Mouse (Mus musculus) left cerebral cortex, postnatal 25 days (tissue): ENCODE measurements around the gene Xlr3a. TPM values are rescaled to one million over a fixed set of nuclear protein-coding genes. Genes with fewer than 3 reads are reported as not detected.
"Not testable (repeated sequence)": the region's sequence is repeated elsewhere in the genome, so short reads cannot be mapped to it uniquely, and the experiment has no call there.

ENCODE experiments used
- DNase-seq, 2 experiments: peaks; one replicate each; pipeline ENCODE4 v3.0.0; 2022; ENCODE audit warnings: low spot score in 2 of 2, mixed read lengths in 1 of 2
- intact Hi-C: fragments of 180-260 bp; cut with DNase I; formaldehyde crosslinking; loops from one replicate; pipeline ENCODE4 v1.15.1; 2025
- total RNA-seq, 2 experiments: library from RNA; stranded (reverse); gene quantifications; 2 replicates each; pipeline ENCODE4 v1.2.3; 2021

Xlr3a gene
- 1 to 10 TPM; 2.0 to 3.0 TPM for total RNA-seq

DNA sequence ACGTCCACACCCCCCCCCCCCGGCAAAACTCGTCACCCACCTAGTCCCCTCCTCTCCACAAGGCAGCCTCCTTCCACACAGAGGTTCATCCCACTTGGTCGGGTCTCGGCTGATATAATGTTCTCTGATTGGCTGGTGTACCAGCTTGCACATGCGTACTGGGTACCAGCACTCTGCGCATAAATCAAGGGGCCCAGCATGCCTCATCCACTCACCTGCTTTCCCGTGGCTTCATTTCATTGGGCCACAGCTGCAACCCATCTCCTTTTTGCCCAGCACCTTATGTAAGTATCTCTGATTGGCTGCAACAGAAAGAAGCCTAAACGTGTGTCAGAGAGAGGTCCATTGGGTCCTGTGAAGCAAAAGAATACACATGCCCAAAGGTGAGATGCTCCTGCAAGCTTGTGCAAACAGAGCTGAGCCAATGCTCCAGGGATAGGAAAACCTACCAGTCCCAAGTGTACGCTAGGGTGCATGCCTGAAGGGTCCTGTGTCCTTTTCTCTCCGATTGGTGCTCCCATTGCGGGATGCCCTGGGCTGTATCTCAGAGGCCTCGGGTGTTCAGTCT is at the start of gene Xlr3a:
Gene Xlr3a, minus strand, starts transcription at position 155 of the 568 bp plus-strand sequence.
- peak in 1 of 2 experiments; percentile 22 for DNase-seq
- intact Hi-C loops = not testable (repeated sequence)

DNA sequence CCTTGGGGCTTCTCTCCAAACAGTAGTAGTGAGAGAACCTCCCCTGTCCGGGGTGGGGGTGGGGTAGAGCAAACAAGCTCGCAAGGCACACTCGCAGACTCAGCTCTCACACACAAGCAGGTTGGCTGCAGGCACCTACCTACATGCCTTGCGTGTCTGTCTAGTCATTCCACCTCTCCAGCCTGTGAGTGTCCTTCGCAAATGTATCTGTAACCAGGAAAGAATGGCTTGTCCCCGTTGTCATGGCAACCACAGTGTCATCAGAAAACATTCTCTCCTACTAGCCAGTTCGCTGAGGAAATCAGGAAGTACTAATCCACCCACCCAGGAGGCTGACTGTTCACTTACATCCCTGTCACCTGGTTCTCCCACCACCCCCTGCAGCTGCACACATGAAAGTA is 46.3 kb upstream of the Xlr3a start:
- DNase-seq, intact Hi-C loops: not testable (repeated sequence)

DNA sequence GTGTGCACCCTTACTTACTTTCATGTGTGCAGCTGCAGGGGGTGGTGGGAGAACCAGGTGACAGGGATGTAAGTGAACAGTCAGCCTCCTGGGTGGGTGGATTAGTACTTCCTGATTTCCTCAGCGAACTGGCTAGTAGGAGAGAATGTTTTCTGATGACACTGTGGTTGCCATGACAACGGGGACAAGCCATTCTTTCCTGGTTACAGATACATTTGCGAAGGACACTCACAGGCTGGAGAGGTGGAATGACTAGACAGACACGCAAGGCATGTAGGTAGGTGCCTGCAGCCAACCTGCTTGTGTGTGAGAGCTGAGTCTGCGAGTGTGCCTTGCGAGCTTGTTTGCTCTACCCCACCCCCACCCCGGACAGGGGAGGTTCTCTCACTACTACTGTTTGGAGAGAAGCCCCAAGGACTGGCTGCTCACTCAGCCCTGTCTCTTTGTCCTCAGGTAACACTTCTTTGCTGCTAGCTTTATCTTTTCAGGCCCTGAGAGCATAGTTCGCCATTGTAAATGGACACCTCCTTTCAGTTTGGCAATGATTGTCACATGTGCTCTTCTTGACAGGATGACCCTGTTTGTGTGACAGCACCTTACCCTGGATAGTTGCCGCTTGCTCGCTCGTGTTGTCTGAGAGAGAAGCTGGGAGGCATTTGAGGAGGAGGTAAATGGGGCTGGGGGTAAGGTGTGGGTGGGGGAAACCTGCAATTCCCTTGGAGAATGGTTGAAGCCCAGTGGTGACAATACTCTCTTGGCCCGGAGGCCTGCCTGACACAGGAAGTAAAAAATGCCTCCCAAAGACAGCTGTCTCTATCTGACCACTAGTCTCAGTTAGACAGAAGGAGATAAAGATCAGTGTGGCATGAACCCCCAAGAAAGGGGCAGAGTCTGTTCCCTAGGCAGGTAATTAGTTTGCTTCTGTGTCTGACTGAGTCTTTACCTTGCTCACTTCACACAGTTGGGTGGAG is 26.2 kb upstream of the Xlr3a start:
- intact Hi-C loops, DNase-seq: not testable (repeated sequence)

DNA sequence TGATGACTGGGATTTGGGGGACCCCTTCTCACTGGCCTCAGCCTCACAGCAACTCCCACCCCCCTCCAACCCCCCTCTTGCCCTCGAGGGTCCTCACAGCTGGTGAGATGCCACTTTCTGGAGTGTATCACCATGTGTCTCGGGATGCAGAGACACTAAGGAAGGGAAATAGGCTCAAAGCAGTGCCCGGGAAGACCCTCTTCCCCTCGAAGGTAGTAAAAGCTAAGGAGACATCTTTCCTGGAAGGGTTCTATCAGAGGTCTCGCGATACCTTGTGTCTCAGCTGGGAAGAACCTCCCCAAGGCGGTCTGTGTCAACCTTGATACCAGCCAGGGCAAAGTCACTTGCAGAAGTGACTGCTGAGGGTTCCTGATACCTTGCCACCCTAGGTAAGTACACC is 19.9 kb upstream of the Xlr3a start, which contains the start of gene Gm14685:
Gene Gm14685, plus strand, starts transcription at position 301 of the 400 bp plus-strand sequence.
- intact Hi-C loops, DNase-seq: not testable (repeated sequence)

DNA sequence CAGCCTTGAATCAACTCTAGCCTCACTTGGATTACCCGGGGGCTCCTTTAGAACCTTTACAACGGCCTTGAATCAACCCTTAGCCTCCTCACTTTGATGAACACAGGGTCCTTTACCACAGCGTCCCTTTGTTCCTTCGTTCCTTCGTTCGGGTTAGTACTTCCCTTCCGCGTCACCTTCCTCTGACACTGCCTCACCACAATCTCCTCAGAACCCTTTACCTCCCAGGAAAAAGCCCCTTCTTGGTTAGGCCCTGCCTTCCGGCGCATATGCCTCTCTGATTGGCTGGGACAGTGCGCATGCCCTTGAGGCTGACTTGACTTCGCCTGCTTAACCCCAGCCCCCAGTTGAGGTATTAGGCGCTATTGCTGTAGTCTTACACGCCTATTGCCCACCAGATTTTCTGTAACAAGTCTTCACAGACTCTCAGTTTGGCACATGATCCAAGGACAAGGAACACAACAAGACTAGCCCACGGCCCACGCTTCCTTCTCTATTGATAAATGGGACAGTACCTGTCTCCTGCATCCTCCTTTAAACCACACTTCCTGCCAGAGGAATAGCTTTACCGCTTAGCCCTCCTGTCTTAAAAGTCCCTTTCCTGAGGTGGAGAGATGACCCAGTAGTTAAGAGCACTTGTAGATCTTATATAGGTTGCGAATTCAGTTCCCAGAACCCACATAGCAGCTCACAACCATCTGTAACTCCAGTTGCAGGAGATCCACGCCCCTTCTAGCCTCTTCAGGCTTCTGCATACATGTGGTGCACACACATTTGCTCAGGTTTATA is 14.4 kb downstream of the Xlr3a start, which contains the start of gene Xlr4a:
Gene Xlr4a, minus strand, starts transcription at position 212 of the 789 bp plus-strand sequence.
- DNase-seq = not testable (repeated sequence)

DNA sequence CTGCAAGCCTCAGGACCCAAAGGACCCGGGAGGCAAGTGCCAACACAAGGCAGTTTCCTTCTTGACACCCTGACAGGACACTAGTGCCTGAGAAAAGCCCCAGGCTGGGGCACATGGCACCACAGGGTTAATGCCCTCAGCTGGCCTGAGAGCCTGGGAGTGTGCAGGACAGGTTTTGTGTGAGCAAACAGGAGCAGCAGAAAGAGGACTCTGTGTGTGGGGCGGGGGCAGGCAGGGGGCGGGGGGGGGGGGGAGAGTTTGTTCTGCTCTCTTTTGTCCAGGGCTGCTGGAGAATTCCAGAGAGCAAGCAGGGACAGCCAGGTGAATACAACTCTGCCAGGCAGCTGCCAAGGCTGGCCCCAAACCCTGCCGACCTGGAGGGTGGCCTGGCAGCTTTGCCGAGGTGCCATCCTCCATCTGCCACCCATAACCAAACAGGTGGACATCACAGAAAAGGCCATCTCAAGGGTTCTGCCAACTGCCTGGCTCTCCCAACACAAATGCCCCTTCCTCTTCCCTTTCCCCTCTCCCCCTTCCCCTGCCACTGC is 30.1 kb downstream of the Xlr3a start:
- DNase-seq = not testable (repeated sequence)
- intact Hi-C loops = loop anchor here (10.0 kb wide), 1 partner anchor 158 kb away; the partner anchor contains the start of gene F8a

More for the DNA sequence above, 14.4 kb downstream of the Xlr3a start, which contains the start of gene Xlr4a:
- intact Hi-C loops = not testable (repeated sequence)

DNA sequence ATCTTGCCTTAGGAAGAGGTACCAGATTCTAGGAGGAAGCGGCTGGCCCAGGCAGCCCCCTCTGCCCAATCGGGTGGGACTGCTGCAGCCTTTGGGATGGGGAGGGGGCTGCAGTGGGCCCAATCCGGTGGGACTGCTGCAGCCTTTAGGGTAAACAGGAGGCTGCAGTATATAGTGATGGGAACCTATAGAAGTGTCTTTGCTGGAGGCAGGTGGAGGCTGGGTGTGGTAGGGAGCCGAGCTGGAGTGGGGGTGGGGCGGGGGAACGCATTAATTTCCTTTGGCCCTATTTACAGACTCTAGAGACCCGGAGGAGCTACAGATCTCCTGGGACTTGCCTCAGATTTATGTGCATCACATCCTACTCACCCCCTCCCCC is 32.5 kb downstream of the Xlr3a start, which contains the start of gene Pnma3:
Gene Pnma3, plus strand, starts transcription at position 373 of the 379 bp plus-strand sequence.
- DNase-seq = no peak
- intact Hi-C loops = loop anchor here (5.0 to 10.0 kb wide), 2 partner anchors 160 to 423 kb away; partner anchors contain the start of gene F8a

DNA sequence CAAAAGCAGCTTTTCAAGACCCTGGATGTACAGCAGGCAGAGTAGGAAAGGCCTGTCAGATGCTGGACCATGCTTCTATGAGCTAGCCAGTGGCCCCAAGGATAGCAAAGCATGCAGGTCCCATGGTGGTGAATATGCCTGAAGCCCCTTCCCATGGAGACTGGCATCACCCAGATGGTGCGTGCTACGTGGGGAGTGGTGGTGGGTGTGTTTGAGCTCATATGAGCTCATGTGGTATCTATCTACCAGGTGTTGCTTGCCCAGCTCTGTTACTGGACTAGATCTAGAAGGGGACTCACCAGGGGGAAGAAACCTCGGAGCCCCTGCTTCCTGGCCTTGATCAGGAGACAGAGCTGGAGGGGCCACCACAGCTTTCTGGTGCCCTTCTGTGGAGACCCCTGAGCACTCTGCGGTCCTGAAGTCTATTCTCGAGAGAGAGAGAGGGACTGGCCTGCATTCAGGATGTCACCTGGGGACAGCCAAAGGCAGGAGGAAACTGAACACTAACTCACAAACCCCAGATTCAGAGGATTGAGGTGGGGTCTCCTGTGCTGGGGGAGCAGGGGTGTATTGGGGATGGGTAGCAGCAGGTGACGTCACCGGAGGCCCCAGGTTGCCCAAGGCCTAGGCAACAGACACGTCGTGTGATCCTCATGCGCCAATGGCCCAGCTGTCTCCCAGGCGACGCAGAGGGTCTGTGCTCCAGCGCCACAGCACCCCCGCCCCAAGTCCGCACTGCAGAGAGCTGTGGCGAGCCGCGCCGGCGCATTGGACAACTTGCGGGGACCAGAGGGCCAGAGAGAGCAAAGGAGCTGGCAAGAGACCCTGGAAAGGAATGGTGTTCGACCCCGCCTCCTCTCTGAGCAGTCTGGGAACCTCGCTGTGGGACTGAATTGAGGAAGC is 33.1 kb downstream of the Xlr3a start:
- intact Hi-C loops = loop anchor here (5.0 to 10.0 kb wide), 2 partner anchors 161 to 424 kb away; partner anchors contain the start of gene F8a
- DNase-seq = peak; percentile 12 to 24

DNA sequence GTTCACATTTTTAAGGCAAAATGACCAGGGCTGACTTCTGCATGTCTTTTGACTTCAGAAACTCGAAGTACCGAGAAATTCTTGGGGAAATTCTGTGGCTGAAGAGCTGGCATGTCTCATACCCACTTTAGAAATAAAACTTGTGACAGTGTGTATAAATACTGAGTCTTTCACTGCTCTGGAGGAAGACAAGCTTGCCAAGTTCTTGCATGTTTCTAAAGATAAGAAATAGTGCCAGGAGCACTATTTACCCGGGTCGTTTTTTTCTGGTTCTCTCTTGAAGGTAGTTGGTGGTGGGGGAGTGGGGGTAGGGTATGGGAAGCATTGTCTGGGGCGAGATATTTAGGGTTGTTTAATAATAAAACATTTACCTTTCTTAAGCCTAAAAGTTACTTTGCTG is 34.6 kb downstream of the Xlr3a start:
- intact Hi-C loops = loop anchor here (5.0 to 10.0 kb wide), 2 partner anchors 162 to 425 kb away; partner anchors contain the start of gene F8a

DNA sequence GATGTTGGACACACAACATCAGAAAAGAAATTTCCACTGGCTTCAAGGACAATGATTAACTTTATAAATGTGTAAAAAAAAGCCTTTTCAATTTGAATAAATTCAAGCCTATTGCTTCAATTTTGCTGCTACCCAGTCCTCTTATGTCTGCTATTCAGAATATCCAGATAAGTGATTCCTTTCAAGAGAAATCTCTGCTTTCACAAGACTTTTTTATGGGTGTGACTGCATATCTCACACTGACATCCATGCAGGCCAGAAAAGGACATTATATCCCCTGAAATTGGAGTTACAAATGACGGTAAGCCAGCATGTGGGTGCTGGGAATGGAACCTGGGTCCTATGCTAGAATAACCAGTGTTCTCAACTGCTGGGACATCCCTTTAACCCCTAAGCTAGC is 35.4 kb downstream of the Xlr3a start:
- DNase-seq = no peak
- intact Hi-C loops = loop anchor here (5.0 to 10.0 kb wide), 2 partner anchors 163 to 426 kb away; partner anchors contain the start of gene F8a

More for the DNA sequence above, 34.6 kb downstream of the Xlr3a start:
- no peak for DNase-seq

DNA sequence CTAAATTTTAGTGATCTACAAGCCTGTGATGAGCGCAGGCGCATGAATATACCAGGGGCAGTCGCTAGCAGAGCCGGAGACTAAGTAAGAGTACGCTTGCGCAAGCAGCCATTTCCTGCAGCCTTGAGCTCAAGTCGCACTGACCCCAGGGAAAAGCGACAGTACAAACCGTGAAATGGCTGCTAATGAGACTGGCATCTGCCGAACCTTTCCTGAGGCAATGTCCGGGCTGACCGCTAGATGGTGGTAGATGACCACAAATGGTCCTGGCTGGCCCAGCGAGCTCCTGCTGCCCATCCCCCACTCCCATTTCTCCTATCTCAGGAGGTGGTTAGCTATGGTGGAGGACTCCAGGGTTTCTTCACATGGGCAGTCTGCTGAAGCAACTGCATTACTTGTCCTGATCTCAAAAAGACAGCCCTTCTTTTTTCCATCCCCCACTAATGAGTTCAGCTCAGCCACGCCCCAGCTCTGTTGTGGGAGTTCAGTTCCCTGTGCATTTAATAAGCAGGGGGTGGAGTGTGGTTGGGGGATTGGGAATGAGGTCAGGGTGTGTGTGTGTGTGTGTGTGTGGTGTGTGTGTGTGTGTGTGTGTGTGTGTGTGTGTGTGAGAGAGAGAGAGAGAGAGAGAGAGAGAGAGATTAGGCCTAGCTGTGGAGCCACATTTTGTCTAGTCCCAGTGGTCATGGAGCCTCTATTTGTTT is 42.9 kb downstream of the Xlr3a start:
- intact Hi-C loops = loop anchor here (5.0 to 10.0 kb wide), 4 partner anchors 381 to 1361 kb away; partner anchors contain the start of gene Trex2
- DNase-seq = peak; percentile 92 to 95

DNA sequence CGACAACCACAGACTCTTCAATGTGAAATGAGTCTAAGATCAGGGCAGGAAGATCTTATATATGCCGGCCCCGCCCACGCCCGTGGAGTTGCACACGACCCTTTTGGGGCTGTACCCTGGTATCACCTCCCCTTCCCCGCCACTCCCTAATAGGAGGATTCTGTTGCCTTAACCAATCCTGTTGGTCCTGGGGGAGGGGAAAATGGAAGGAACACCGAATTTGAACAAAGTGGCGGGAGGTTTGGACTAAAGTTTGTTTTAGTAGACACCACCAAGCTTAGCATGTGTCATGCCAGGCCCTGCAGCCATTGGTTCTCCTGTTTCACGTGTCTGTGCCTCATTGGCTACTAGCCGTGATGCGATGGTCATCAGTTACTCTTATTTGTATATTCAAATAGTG is 57.2 kb downstream of the Xlr3a start:
- intact Hi-C loops = no loop called here

DNA sequence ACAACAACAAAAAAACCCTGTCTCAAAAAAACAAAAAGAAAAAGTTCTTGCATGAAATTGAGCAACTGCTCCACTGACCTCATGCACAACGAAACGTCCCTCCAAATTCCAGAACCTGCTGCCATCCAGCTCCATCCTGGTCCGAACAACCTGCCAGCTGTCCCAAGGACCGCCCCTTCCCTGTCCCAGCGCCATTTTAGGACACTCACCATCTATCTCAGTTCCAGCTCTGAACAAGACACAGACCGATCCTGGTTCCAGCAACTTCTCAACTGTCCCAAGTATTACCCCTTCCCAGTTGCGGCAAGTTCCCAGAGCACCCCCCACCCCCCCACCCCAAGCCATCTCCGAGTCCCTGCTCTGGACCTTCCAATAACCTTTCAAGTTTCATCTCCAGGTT is 58.1 kb downstream of the Xlr3a start:
- intact Hi-C loops = no loop called here
- DNase-seq = no peak

More for the DNA sequence above, 57.2 kb downstream of the Xlr3a start:
- DNase-seq = no peak

DNA sequence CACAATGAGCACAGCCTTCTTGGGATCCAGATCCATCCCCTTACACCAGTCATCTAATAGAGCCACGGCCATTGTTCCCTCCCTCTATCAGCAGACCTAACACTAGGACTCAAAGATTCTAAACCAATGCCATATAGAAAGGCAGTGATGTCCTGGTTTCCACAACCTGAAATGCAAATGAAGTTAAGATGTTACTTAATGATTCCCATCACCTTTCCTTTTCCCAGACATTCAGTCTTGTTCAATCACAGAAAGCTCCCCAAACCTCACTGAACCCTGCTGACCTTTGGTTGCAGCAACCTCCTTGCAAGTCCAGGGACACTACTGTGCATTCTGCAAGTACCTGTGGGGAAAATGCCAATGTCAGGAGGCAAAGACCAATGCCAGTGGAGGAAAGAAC is 59.9 kb downstream of the Xlr3a start, which contains the start of gene Pnma5:
Gene Pnma5, minus strand, starts transcription at position 101 of the 400 bp plus-strand sequence.
- intact Hi-C loops = no loop called here
- DNase-seq = no peak
